Mouse (Mus musculus) heart, embryonic 13.5 days (tissue): ENCODE data around the gene Ppm1e. TPM values are rescaled to one million over a fixed set of nuclear protein-coding genes. Genes with fewer than 3 reads are reported as not detected.

Experiments used
- ATAC-seq: fragments of 200-750 bp; cut with Nextera tagmentation; 2 replicates; pipeline ENCODE4 v1.8.0; 2017; ENCODE audit warnings: moderate TSS enrichment; ENCODE audit not compliant: insufficient number of reproducible peaks, low FRiP score, low TSS enrichment; ENCODE audit errors: extremely low read depth
- H3K27ac ChIP-seq: fragments of 300-500 bp; sonication (generic); replicated peaks from 2 replicates; pipeline ENCODE4 v1.5.1; 2015; ENCODE audit warnings: moderate library complexity, mild to moderate bottlenecking, inconsistent platforms
- H3K27me3 ChIP-seq: fragments of 300-500 bp; sonication (generic); replicated peaks from 2 replicates; pipeline ENCODE4 v1.6.1; 2015; ENCODE audit warnings: mild to moderate bottlenecking, inconsistent platforms
- H3K36me3 ChIP-seq: fragments of 300-500 bp; sonication (generic); 2 replicates; pipeline ENCODE4 v1.6.1; 2015; ENCODE audit warnings: mild to moderate bottlenecking, inconsistent platforms
- H3K4me1 ChIP-seq: fragments of 300-500 bp; sonication (generic); 2 replicates; pipeline ENCODE4 v1.6.1; 2015; ENCODE audit warnings: inconsistent platforms
- H3K4me2 ChIP-seq: fragments of 300-500 bp; sonication (generic); 2 replicates; pipeline ENCODE4 v1.6.1; 2015; ENCODE audit warnings: inconsistent platforms, mild to moderate bottlenecking, moderate library complexity
- H3K4me3 ChIP-seq: fragments of 300-500 bp; sonication (generic); 2 replicates; pipeline ENCODE4 v1.5.1; 2015; ENCODE audit warnings: moderate library complexity, mild to moderate bottlenecking, inconsistent platforms
- H3K9ac ChIP-seq: fragments of 300-500 bp; sonication (generic); 2 replicates; pipeline ENCODE4 v1.6.1; 2015; ENCODE audit warnings: inconsistent platforms, mild to moderate bottlenecking, moderate library complexity
- H3K9me3 ChIP-seq: fragments of 300-500 bp; sonication (generic); 2 replicates; pipeline ENCODE4 v1.6.1; 2016; ENCODE audit warnings: inconsistent platforms
- WGBS: fragments of 180-500 bp; shearing (Covaris S2); methylation state at CpG from one replicate; pipeline ENCODE4 v1.1.7; 2015; ENCODE audit warnings: mixed read lengths; 5-methylcytosine and 5-hydroxymethylcytosine counted together
- polyA plus RNA-seq: library from polyadenylated mRNA; unstranded; fragments of >200 nt; fragmentation: Nextera tagmentation; extraction: Ambion mirVana; gene quantifications from 2 replicates; pipeline ENCODE4 v1.2.1, GENCODE M21; 2015

The Ppm1e gene
- polyA plus RNA-seq, 1 experiment from 2014 or later, result 3.4 TPM

DNA sequence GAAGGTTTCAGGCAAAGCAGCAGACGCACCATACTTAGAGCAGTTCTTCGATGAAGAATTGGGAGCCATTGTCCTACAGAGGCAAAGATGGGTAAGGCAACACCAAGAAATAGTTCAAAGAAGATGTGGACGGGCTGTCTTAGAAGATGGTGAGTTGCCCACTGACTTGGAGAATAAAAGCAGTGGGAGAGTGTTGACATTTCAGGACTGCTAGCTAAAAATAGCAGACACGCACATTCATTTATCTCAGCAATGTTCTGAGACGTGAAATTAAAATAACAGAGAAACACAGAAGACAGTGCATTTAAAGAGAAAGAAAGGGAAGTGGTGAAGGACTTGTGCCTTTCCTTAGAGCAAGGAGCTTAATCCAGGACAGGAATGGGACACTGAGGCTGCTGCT is 59.8 kb downstream of the Ppm1e start:
- H3K4me3 ChIP-seq, result no peak overlapping the region
- no peaks in the 10 kb centered on the region for H3K27me3 ChIP-seq
- peak overlapping the region; percentile 89 for H3K27ac ChIP-seq
- no peak for ATAC-seq
- peaks cover 38% of the 10 kb centered on the region for H3K4me1 ChIP-seq
- no peak overlapping the region for H3K9ac ChIP-seq
- no peaks in the 10 kb centered on the region for H3K9me3 ChIP-seq
- H3K4me2 ChIP-seq, result peak overlapping the region; percentile 51
- 35% methylated on average over 5 of the region's 5 CpGs for WGBS
- no peaks in the 10 kb centered on the region for H3K36me3 ChIP-seq

DNA sequence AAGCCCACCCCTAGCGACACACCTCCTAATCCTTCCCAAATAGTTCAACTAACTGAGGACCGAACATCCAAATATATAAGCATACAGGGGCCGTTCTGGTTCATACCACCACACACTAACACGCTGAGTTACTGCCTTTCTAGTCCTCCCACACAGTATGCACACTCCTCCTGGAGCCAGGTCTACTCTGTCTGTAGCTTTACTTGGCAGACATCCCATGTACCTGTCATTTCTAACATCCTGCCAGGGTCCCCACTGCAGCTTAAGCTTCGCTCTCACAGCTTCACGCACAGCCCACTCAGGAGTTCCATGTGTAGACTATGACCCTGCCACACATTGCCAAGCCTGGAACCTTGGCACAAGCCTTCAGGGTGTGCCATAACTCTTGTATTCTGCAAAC is 62.4 kb downstream of the Ppm1e start:
- Histone ChIP-seq H3K27ac (0 out of 2 replicates have a peak overlapping the region, but pooled peaks have one; percentile 21), H3K4me2 (no peak overlapping the region), H3K27me3 (no peaks in the 10 kb centered on the region), H3K9me3 (no peaks in the 10 kb centered on the region), H3K9ac (no peak overlapping the region), H3K36me3 (no peaks in the 10 kb centered on the region), H3K4me3 (no peak overlapping the region), H3K4me1 (peaks cover 33% of the 10 kb centered on the region)
- no peak for ATAC-seq
- 77% methylated on average over 6 of the region's 6 CpGs for WGBS

DNA sequence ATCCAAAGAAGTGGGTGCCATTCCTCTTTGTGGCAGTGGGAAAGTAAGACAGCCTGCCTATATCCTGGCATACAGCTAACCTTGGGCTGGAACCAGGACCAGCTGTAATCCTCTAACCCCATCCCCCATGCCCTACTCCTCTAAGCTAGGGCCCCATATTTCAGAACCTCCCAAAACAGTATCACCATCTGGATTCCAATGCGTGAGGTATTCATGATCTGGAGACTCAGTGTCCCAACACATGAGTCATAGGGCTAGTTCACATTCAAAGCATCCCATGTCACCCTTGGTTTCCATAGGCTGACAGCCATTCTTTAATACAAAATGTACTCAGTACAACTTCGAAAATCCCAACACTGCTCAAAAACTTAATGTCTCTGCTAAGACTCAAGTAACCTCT is 63.2 kb downstream of the Ppm1e start:
- no peaks in the 10 kb centered on the region for H3K36me3 ChIP-seq
- no peak overlapping the region for H3K4me2 ChIP-seq
- no peak overlapping the region for H3K9ac ChIP-seq
- no peaks in the 10 kb centered on the region for H3K27me3 ChIP-seq
- 75% methylated on average over 2 of the region's 2 CpGs for WGBS
- no peak overlapping the region for H3K4me3 ChIP-seq
- peaks cover 40% of the 10 kb centered on the region for H3K4me1 ChIP-seq
- H3K9me3 ChIP-seq, result no peaks in the 10 kb centered on the region
- H3K27ac ChIP-seq, result no peak overlapping the region
- no peak for ATAC-seq

DNA sequence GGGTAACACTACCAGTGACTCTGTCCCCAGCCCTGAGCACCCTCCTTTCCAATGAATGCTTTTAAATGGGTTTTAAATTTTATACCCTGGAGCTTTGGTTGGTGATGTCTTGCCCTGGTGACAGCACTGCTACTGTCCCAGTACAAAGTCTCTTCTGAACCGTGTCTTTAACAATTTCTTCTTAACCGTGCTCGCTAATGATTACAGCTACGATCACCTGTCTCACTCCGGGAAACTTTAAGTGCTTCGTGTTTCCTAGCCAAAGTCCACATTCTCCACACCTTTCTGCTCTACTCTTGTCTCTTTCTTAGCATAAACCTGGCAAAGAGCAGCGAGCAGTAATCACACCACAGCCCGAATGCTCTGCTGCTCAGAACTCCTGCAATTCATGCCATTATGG is 69.5 kb downstream of the Ppm1e start:
- Histone ChIP-seq H3K27ac (no peak overlapping the region), H3K4me2 (no peak overlapping the region), H3K9ac (no peak overlapping the region), H3K9me3 (no peaks in the 10 kb centered on the region), H3K4me3 (no peak overlapping the region), H3K4me1 (peaks cover 13% of the 10 kb centered on the region), H3K27me3 (no peaks in the 10 kb centered on the region), H3K36me3 (no peaks in the 10 kb centered on the region)
- 81% methylated on average over 8 of the region's 8 CpGs for WGBS
- no peak for ATAC-seq

DNA sequence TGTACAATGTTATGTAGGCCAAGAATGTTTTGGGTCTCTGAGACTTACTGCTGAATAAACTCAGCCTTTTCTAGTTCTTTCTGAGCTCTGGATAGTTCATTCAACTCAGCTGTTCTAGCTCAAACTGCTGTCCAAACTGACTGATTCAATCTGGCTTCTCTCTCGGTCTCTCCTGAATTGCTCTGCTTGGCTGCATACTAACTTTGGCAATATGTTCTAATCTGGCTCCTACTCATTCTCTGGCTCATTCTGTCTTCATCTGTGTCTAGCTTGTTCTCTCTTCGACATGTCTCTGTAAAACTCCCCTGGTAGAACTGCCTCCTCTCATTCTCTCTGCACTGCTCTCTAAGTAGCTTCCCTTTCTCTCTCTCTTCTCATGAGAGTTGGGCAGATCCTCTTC is 72.6 kb downstream of the Ppm1e start:
- no peak overlapping the region for H3K4me2 ChIP-seq
- no peak overlapping the region for H3K9ac ChIP-seq
- H3K27ac ChIP-seq, result no peak overlapping the region
- WGBS, result 70% methylated on average over 2 of the region's 2 CpGs
- peaks cover 15% of the 10 kb centered on the region for H3K4me1 ChIP-seq
- H3K27me3 ChIP-seq, result no peaks in the 10 kb centered on the region
- no peak overlapping the region for H3K4me3 ChIP-seq
- H3K9me3 ChIP-seq, result no peaks in the 10 kb centered on the region
- ATAC-seq, result no peak
- H3K36me3 ChIP-seq, result no peaks in the 10 kb centered on the region

DNA sequence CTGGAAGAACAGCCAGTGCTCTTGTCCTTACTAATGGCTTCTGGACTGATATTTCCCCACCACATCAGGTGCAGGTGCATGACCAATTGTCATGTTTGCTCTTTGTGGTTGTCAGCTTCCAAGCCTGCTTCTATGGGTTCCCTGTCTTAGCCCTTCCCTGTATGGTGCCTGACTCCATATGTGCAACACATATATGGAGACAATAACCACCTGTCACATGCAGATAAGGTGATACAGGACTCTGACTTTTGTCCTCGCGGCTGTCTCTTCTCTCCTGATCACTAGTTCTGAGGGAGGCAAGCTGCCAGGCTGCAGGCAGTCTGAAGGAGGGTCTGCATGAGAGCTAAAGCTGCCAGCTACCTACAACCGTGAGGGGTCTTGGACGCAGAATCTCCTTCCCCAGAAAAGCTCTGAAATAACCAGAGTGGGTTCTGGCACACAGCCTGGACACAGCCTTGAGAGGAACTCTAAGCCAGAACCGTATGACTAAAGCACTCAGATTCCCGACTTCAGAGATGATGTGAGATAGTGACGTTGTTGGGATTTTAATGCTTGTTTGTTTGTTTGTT is 76.8 kb downstream of the Ppm1e start:
- Histone ChIP-seq H3K27ac (no peak overlapping the region), H3K4me3 (no peak overlapping the region), H3K9me3 (no peaks in the 10 kb centered on the region), H3K9ac (no peak overlapping the region), H3K36me3 (no peaks in the 10 kb centered on the region), H3K27me3 (no peaks in the 10 kb centered on the region), H3K4me1 (peaks cover 9% of the 10 kb centered on the region), H3K4me2 (no peak overlapping the region)
- ATAC-seq, result no peak
- 61% methylated on average over 7 of the region's 7 CpGs for WGBS

DNA sequence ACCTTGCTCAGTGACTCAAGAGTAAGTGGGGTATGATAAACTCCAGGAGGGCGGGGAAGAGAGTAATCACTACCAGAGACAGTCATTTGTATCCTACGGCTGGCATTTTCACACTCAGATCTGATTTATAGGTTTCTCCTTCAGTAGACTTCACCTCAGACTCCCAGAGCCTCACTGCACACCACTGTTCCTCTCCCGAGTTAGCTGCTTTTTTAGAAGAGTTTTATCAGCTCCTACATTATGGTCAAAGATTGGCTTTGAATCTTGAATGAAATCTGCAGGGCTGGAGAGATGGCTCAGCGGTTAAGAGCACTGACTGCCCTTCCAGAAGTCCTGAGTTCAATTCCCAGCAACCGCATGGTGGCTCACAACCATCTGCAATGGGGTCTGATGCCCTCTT is 79.4 kb downstream of the Ppm1e start:
- Histone ChIP-seq H3K27ac (no peak overlapping the region), H3K9ac (no peak overlapping the region), H3K4me1 (peaks cover 26% of the 10 kb centered on the region), H3K27me3 (no peaks in the 10 kb centered on the region), H3K4me3 (no peak overlapping the region), H3K36me3 (no peaks in the 10 kb centered on the region), H3K4me2 (no peak overlapping the region), H3K9me3 (no peaks in the 10 kb centered on the region)
- ATAC-seq, result no peak
- 62% methylated on average over 5 of the region's 5 CpGs for WGBS

DNA sequence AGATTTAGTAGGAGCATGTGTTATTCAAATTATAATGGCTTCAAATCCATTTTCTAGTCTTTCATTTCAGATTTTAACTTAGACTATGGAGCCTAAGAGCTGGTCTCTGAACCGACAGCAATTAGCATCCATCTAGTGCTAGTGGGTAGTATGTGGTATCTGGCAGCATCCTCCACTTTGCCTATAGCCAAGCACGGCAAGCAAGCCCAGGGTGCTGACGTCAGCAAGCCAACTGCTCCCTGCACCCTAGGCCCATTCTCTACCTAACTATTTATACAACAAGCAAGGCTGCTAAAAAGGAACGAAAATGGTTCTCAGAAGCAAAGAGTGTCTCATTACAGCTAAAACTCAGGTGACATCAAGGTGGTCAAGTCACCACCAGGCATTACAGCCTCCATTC is 80.0 kb downstream of the Ppm1e start:
- WGBS, result 74% methylated on average over 4 of the region's 4 CpGs
- Histone ChIP-seq H3K9me3 (no peaks in the 10 kb centered on the region), H3K27ac (no peak overlapping the region), H3K27me3 (no peaks in the 10 kb centered on the region), H3K4me1 (peaks cover 26% of the 10 kb centered on the region), H3K4me2 (no peak overlapping the region), H3K36me3 (no peaks in the 10 kb centered on the region), H3K4me3 (no peak overlapping the region), H3K9ac (no peak overlapping the region)
- ATAC-seq, result no peak

DNA sequence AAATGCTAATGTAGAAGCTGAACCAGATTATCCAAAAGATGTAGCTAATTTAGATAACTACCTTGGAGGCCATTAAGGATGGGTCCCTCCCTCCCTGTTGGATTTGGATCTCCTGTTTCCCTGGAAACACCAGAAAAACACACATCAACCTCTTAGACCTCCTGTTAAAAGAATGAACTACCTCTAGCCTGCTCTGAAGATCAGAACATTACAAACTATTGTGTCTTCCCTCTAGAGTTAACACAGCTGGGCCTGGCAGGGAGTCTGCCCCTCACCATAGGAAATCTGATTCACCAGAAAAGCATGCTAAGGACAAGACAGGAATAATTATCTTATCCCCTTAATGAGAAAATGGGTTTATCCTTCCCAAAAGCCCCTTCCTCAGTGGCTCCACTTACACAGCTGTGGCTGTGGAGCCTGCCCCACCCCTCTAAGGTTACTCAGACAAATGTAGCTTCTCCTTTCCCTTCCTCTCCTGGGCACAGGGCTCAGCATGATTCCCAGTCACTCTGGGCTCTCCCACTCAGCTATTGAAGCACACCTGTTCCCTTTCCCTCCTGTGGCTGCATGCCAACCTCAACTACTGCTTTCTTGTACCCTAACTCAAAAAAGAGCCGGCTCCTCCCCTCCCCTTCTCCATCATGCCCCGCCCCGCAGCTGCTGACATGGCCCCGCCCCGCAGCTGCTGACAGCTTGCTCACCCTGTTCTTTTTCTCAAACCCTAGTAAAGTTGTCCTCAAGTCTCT is 82.4 kb downstream of the Ppm1e start:
- Histone ChIP-seq H3K27ac (no peak overlapping the region), H3K36me3 (no peaks in the 10 kb centered on the region), H3K4me1 (peaks cover 19% of the 10 kb centered on the region), H3K9ac (no peak overlapping the region), H3K9me3 (no peaks in the 10 kb centered on the region), H3K4me3 (no peak overlapping the region), H3K4me2 (peak overlapping the region; percentile 24), H3K27me3 (no peaks in the 10 kb centered on the region)
- WGBS, result 13% methylated on average over 5 of the region's 5 CpGs
- no peak for ATAC-seq

DNA sequence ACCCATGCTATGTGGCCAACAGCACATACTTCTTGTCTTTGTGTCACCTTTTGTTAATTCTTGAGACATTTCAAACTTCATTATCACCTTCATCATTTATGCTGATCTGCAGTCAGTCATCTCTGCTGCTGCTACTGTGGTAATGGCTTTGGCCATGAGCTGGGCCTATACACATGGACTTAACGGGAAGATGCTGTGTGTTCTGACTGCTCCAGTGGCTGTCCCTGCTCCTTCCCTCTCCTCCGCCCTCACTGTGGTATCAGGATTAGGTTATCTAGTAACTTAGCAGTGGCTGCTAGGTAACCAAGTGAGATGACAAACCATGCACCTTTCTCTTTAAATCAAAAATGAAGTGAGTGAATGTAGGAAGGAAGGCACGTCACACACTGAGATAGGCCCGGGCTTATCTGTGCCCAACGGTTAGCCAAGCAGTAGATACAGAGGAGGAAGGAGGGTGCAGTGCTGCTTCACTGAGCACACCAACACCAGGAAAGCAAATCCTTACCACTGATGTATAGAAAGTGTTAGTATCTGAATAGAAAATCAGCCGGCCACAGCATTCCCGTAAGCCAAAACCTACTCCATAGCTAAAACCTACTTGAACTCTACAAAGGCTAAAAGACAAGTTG is 83.3 kb downstream of the Ppm1e start:
- ATAC-seq, result no peak
- H3K9me3 ChIP-seq, result no peaks in the 10 kb centered on the region

DNA sequence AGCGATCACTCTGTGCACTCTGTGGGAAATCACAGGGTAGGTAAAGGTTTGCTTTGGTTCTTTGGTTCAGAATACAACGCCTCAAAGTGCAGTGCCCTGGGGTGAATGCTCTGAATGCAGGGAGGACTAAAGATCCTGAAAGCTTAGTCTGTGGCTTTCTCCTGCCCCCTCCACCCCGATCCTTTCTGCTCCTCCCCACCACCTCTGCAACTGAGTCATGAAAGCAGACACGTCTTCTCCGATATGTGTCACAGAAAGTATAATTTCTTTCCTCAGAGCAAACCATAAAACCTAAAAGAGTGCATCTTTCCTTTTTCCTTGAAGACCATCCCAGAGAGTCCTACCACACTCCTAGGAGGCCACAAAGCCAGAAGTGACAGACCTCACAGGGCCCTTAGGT is 86.1 kb downstream of the Ppm1e start:
- no peak overlapping the region for H3K27ac ChIP-seq

More for the DNA sequence above, 83.3 kb downstream of the Ppm1e start:
- no peak overlapping the region for H3K27ac ChIP-seq
- 52% methylated on average over 7 of the region's 7 CpGs for WGBS
- no peaks in the 10 kb centered on the region for H3K27me3 ChIP-seq
- H3K4me3 ChIP-seq, result no peak overlapping the region
- no peak overlapping the region for H3K9ac ChIP-seq
- no peaks in the 10 kb centered on the region for H3K36me3 ChIP-seq
- H3K4me1 ChIP-seq, result peaks cover 19% of the 10 kb centered on the region
- H3K4me2 ChIP-seq, result no peak overlapping the region

DNA sequence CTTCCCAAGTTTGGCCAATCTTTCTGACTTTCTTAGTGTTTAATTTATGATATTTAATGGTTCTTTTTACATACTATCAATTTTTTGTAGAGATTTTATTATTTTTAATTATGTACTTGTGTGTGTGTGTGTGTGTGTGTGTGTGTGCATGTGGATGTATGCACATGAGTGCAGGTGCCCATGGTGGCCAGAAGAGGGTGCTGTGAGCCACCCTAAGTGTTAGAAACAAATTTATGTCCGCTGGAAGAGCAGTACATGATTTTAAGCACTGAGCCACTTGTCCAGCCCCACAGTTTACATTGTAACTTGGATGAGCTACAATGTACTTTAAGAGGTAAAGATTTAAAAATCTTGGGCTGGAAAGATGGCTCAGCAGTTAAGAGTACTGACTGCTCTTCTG is 87.3 kb downstream of the Ppm1e start:
- no peak overlapping the region for H3K27ac ChIP-seq
- WGBS, result 90% methylated on average over 1 of the region's 1 CpGs
- H3K4me1 ChIP-seq, result peaks cover 12% of the 10 kb centered on the region
- H3K9me3 ChIP-seq, result no peaks in the 10 kb centered on the region
- no peak overlapping the region for H3K9ac ChIP-seq
- H3K36me3 ChIP-seq, result no peaks in the 10 kb centered on the region
- ATAC-seq, result no peak
- H3K4me2 ChIP-seq, result no peak overlapping the region
- H3K27me3 ChIP-seq, result no peaks in the 10 kb centered on the region
- H3K4me3 ChIP-seq, result no peak overlapping the region

More for the DNA sequence above, 86.1 kb downstream of the Ppm1e start:
- WGBS, result 85% methylated on average over 5 of the region's 5 CpGs
- Histone ChIP-seq H3K36me3 (no peaks in the 10 kb centered on the region), H3K9me3 (no peaks in the 10 kb centered on the region), H3K4me3 (no peak overlapping the region), H3K27me3 (no peaks in the 10 kb centered on the region), H3K4me1 (peaks cover 19% of the 10 kb centered on the region), H3K4me2 (no peak overlapping the region), H3K9ac (no peak overlapping the region)
- no peak for ATAC-seq
